Mouse (Mus musculus) spleen, adult 2 months (tissue): ENCODE data around the gene Amz2. TPM values are rescaled to one million over a fixed set of nuclear protein-coding genes. Genes with fewer than 3 reads are reported as not detected.
A peak's percentile ranks its signal among the peaks of the same experiment; 100 is the strongest.

ENCODE experiments used
- DNase-seq, 2 experiments: peaks; one replicate each; pipeline versions ENCODE4 v3.0.0 to v3.0.0-alpha.2; 2012 to 2021; ENCODE audit warnings: low spot score in 2 of 2, low read depth in 1 of 2
- H3K27ac ChIP-seq: fragments of 200-500 bp; 2 replicates; pipeline ENCODE4 v1.5.1; 2012; ENCODE audit warnings: low read length, inconsistent platforms; ENCODE audit not compliant: insufficient read depth
- H3K27me3 ChIP-seq: fragments of 200-500 bp; 2 replicates; pipeline ENCODE4 v1.6.1; 2012; ENCODE audit warnings: mild to moderate bottlenecking, moderate library complexity, low read length, inconsistent platforms; ENCODE audit not compliant: control insufficient read depth, insufficient read depth
- H3K36me3 ChIP-seq: fragments of 200-500 bp; 2 replicates; pipeline ENCODE4 v1.6.1; 2012; ENCODE audit warnings: mild to moderate bottlenecking, low read length, inconsistent platforms; ENCODE audit not compliant: control insufficient read depth, insufficient read depth
- H3K4me1 ChIP-seq: fragments of 200-500 bp; 2 replicates; pipeline ENCODE4 v1.6.1; 2011; ENCODE audit warnings: inconsistent platforms; ENCODE audit not compliant: control insufficient read depth, insufficient read depth, insufficient read length
- H3K4me3 ChIP-seq: fragments of 200-500 bp; 2 replicates; pipeline ENCODE4 v1.5.1; 2011; ENCODE audit warnings: mild to moderate bottlenecking, inconsistent platforms; ENCODE audit not compliant: insufficient read depth, insufficient read length; ENCODE audit errors: extremely low read depth
- CTCF ChIP-seq: fragments of 200-500 bp; IDR thresholded peaks from 2 replicates; pipeline ENCODE4 v1.5.1; 2011; ENCODE audit warnings: mild to moderate bottlenecking, inconsistent platforms; ENCODE audit not compliant: insufficient read depth, insufficient read length, insufficient replicate concordance; ENCODE audit errors: extremely low read depth
- POLR2A ChIP-seq: fragments of 200-500 bp; IDR thresholded peaks from 2 replicates; pipeline ENCODE4 v1.6.1; 2011; ENCODE audit warnings: low read depth, low read length, inconsistent platforms
- WGBS: fragments of 180-500 bp; shearing (Covaris S2); methylation state at CpG from one replicate; pipeline ENCODE4 v1.1.7; 2018; 5-methylcytosine and 5-hydroxymethylcytosine counted together
- polyA plus RNA-seq: library from polyadenylated mRNA; depleted of rRNA; stranded (reverse); fragments of >200 nt; gene quantifications from 2 replicates; pipeline ENCODE4 v1.2.3, GENCODE M21; 2012

Gene Amz2
- polyA plus RNA-seq, 1 experiment = 16.5 TPM

DNA sequence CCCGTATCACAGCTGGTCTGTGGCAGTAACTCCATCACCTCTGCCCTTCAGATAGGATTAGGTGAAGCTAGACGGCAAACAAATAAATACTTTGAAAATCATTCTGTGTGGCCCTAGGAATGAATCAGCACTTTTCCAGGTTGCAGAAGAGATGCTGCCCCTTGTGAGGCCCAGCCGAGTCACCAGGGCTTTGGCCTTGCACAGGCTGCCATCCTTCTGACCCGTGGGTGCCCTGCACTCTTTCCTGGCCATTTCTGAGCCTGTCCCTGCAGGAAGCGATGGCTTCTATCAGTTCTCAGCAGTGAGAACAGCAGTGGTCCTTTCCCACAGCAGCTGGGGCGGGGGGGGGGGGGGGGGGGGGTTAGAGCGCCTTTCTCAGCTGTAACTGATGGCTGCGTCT, 11.1 kb downstream of the Amz2 start:
- Histone ChIP-seq H3K4me1 (peaks cover 20% of the 10 kb centered on the region), H3K27me3 (no peaks in the 10 kb centered on the region), H3K4me3 (no peak overlapping the region), H3K36me3 (no peaks in the 10 kb centered on the region), H3K27ac (no peak overlapping the region)
- WGBS = 78% methylated on average over 8 of the region's 8 CpGs
- TF ChIP-seq CTCF (no peak), POLR2A (no peak)
- no peak for DNase-seq

DNA sequence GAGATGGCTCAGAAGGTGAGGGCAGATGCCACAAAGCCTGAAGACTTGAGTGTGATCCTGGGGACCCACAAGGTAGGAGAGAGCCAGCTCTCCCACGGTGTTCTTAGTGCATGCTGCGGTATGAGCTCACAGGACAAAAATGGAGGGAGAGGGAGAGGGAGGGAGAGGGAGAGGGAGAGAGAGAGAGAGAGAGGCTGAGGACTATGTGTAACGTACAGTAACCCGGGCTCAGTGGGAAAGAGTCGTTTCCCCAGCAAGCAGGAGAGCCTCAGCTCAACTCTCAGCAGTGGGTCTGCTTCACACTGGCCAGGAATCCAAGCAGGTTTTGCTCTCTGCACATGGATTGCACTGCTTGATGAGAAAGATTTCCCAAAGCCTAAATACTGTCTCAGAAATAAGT, 13.5 kb downstream of the Amz2 start:
- TF ChIP-seq POLR2A = no peak
- TF ChIP-seq CTCF = no peak
- no peaks in the 10 kb centered on the region for H3K27me3 ChIP-seq
- WGBS = 62% methylated on average over 5 of the region's 5 CpGs
- H3K27ac ChIP-seq = no peak overlapping the region
- H3K4me1 ChIP-seq = peaks cover 11% of the 10 kb centered on the region; the same call in 1 of the 2 replicates
- no peaks in the 10 kb centered on the region for H3K36me3 ChIP-seq
- no peak overlapping the region; the same call in 1 of the 2 replicates for H3K4me3 ChIP-seq
- DNase-seq = no peak

DNA sequence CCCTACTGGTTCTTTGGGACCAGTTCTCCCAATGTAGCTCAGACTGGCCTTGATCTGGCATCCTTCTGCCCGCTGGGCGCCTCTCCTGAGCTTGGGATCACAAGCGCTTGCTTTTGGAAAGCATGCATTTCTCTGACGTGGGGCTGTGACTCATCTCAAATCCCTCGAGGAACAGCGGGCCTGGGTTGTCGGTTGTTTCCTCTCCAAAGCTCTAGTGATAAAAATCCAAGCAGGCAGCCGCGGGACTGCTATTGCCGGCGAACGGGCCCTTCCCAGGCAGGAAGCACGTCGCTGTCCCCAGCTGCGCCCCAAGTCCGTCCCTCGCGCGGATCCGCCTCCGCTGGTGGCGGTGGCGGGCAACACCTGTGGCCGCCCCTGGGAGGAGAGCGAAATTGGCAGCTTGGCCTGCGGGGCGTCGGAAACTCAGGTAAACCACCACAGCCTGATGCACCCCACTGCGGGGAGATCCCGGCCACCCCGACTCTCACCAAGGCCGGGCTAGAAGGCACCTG, 14.1 kb downstream of the Amz2 start:
- peak; percentile 25; the same call in 1 of the 2 replicates for TF ChIP-seq POLR2A
- TF ChIP-seq CTCF = no peak
- WGBS = 3% methylated on average over 32 of the region's 32 CpGs
- no peaks in the 10 kb centered on the region for H3K36me3 ChIP-seq
- peak in 1 of 2 experiments; percentile 79 for DNase-seq
- no peaks in the 10 kb centered on the region for H3K27me3 ChIP-seq
- peak overlapping the region; percentile 62 for H3K27ac ChIP-seq
- H3K4me3 ChIP-seq = peak overlapping the region; percentile 60
- peaks cover 8% of the 10 kb centered on the region; the same call in 1 of the 2 replicates for H3K4me1 ChIP-seq

DNA sequence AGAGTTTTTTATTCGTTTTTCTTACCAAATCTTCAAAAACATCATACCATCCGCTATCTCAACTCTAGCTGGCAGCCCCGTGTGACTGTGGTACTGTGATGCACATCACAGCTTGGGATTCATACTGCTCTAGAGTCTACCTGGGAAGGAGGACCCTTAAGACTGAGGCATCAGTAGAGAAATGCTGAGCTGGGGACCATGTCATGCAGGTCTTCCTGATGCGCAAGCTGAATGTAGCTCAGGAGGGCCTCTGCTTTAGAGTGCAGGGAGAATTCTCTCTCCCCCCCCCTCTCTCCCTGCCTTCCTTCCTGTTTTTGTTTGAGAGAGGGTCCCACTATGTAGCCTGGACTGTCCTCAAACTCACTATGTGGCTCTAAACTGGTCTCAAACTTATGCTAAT, 14.9 kb downstream of the Amz2 start:
- peaks cover 8% of the 10 kb centered on the region; the same call in 1 of the 2 replicates for H3K4me1 ChIP-seq
- 63% methylated on average over 4 of the region's 4 CpGs for WGBS
- H3K27me3 ChIP-seq = no peaks in the 10 kb centered on the region
- H3K27ac ChIP-seq = peak overlapping the region; percentile 7; the same call in 1 of the 2 replicates
- H3K4me3 ChIP-seq = no peak overlapping the region
- TF ChIP-seq POLR2A (no peak), CTCF (no peak)
- DNase-seq = no peak
- H3K36me3 ChIP-seq = no peaks in the 10 kb centered on the region

DNA sequence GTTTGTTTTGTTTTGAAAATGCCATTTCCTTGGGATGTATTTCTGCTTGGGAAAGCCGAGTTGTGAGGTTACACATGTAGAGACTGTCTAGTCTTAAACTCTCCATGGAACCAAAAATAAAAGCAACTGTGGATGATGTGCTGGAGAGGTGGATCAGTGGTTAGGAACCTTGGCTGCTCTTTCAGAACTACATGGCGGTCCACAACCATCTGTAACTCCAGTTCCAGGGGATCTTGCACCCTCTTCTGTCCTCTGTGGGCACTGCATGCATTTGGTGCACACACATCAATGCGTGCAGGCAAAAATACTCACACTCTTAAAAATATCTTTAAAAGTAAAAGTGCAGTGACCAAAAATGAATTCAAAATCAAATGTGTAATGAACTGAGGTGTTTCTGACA, 15.4 kb downstream of the Amz2 start:
- Histone ChIP-seq H3K4me3 (no peak overlapping the region), H3K36me3 (no peaks in the 10 kb centered on the region), H3K27ac (no peak overlapping the region), H3K27me3 (no peaks in the 10 kb centered on the region), H3K4me1 (peaks cover 8% of the 10 kb centered on the region; the same call in 1 of the 2 replicates)
- TF ChIP-seq CTCF (peak; percentile 69; the same call in 1 of the 2 replicates), POLR2A (no peak)
- WGBS = 65% methylated on average over 3 of the region's 3 CpGs
- peak in 1 of 2 experiments; percentile 47 for DNase-seq

DNA sequence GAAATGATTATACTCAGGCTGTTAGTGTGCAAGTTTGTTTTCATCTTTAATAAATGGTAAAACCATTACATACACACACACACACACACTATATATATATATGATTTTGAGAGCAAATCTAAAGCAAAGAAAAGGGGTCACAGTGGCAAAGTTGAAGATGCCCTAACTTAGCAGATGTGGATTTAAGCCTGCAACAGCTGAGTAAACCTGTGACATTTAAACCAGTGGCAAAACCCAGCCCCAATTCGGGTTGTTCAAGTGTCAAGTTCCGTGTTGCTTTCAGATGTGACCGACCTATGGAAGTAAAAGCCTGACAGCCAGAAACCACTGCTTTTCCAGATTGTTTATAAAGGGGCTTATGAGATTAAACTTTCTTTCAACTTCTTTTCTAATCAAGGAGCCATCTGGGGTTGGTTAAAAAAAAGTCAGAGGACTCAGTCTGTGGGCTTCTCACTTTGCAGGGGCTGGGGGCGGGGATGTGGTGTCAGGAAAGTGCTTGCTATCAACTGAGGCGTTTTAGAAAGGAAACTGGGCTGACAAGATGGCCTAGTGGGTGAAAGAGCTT, 16.5 kb downstream of the Amz2 start:
- Histone ChIP-seq H3K27me3 (no peaks in the 10 kb centered on the region), H3K27ac (no peak overlapping the region), H3K36me3 (no peaks in the 10 kb centered on the region), H3K4me3 (no peak overlapping the region), H3K4me1 (peaks cover 8% of the 10 kb centered on the region; the same call in 1 of the 2 replicates)
- WGBS = 61% methylated on average over 5 of the region's 5 CpGs
- TF ChIP-seq POLR2A (no peak), CTCF (no peak)
- DNase-seq = no peak

DNA sequence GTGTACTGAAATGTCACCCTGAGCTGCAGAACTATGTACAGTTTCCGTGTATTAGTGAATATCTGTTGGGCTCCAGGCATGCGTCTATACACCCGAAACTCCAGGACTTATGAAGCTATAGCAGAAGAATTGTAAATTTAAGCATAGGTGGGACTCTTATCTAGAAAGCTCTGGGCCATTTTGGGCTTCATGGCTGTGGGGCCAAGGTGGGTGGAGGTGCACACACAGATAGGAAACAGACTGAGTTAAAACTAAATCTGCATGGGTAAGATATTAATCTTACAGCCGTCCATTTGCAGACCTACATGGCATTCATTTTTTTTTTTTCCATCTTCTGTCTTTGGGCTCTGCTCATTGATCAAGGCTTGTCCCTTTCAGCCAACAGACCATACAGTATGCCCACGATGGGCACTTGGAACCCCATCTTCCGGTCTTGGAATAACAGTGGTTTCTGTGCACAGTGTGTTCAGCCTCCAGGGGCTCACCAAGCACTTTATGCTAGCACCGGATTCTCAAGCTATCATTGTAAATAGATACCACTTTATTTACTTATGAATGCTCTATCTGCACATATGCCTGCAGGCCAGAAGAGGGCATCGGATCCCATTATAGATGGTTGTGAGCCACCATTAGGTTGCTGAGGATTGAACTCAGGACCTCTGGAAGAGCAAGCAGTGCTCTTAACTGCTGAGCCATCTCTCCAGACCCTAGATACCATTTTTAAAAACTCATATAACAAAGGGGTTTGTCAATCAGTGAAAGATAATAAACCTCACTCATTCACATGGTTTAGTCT, 17.9 kb downstream of the Amz2 start:
- TF ChIP-seq CTCF (no peak), POLR2A (no peak)
- Histone ChIP-seq H3K36me3 (no peaks in the 10 kb centered on the region), H3K27ac (no peak overlapping the region), H3K4me3 (no peak overlapping the region), H3K4me1 (peaks cover 8% of the 10 kb centered on the region; the same call in 1 of the 2 replicates), H3K27me3 (no peaks in the 10 kb centered on the region)
- DNase-seq = no peak
- WGBS = 90% methylated on average over 8 of the region's 8 CpGs
